Mouse (Mus musculus) heart, embryonic 15.5 days (tissue): ENCODE measurements around the gene Fbxo21. TPM values are rescaled to one million over a fixed set of nuclear protein-coding genes. Genes with fewer than 3 reads are reported as not detected.

Experiments
- ATAC-seq: fragments of 200-750 bp; cut with Nextera tagmentation; replicated peaks from 2 replicates; pipeline ENCODE4 v1.8.0; 2017; ENCODE audit warnings: low read depth, moderate TSS enrichment; ENCODE audit not compliant: insufficient number of reproducible peaks, insufficient read depth, low FRiP score
- H3K27ac ChIP-seq: fragments of 300-500 bp; sonication (generic); 2 replicates; pipeline ENCODE4 v1.5.1; 2015; ENCODE audit warnings: mild to moderate bottlenecking, inconsistent platforms
- H3K27me3 ChIP-seq: fragments of 300-500 bp; sonication (generic); 2 replicates; pipeline ENCODE4 v1.6.1; 2015; ENCODE audit warnings: inconsistent platforms
- H3K36me3 ChIP-seq: fragments of 300-500 bp; sonication (generic); 2 replicates; pipeline ENCODE4 v1.6.1; 2015; ENCODE audit warnings: mild to moderate bottlenecking, inconsistent platforms
- H3K4me1 ChIP-seq: fragments of 300-500 bp; sonication (generic); replicated peaks from 2 replicates; pipeline ENCODE4 v1.6.1; 2015; ENCODE audit warnings: inconsistent platforms
- H3K4me2 ChIP-seq: fragments of 300-500 bp; sonication (generic); 2 replicates; pipeline ENCODE4 v1.6.1; 2015; ENCODE audit warnings: inconsistent platforms, mild to moderate bottlenecking, moderate library complexity
- H3K4me3 ChIP-seq: fragments of 300-500 bp; sonication (generic); 2 replicates; pipeline ENCODE4 v1.5.1; 2015; ENCODE audit warnings: mild to moderate bottlenecking, inconsistent platforms
- H3K9ac ChIP-seq: fragments of 300-500 bp; sonication (generic); 2 replicates; pipeline ENCODE4 v1.6.1; 2015; ENCODE audit warnings: mild to moderate bottlenecking, inconsistent platforms
- H3K9me3 ChIP-seq: fragments of 300-500 bp; sonication (generic); replicated peaks from 2 replicates; pipeline ENCODE4 v1.6.1; 2016; ENCODE audit warnings: inconsistent platforms
- WGBS: fragments of 180-500 bp; shearing (Covaris S2); methylation state at CpG from one replicate; pipeline ENCODE4 v1.1.7; 2015; ENCODE audit warnings: mixed read lengths; 5-methylcytosine and 5-hydroxymethylcytosine counted together
- polyA plus RNA-seq: library from polyadenylated mRNA; unstranded; fragments of >200 nt; fragmentation: Nextera tagmentation; extraction: Ambion mirVana; gene quantifications from 2 replicates; pipeline ENCODE4 v1.2.1, GENCODE M21; 2015

Fbxo21 gene
- polyA plus RNA-seq, 1 experiment from 2014 or later, result 44.8 TPM

DNA sequence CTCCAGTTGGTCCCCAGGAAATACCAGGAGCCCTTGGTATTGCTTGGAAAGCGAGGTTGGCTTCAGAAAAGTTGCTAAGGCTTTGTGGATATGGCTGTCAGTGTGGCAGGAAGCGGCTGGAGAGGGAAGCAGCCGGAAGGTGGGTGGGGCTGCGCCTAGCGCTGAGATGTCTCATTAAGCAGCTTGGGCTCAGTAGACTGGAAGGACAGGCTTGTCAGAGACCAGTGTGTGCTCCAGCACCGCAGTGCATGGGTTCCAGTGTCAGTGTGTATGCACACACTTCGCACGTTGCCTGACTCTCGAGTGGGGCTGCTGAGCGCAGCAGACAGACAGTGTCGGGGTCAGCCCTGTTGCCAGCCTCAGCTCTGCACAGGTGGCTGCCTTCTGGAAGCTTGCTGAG, 23.1 kb downstream of the Fbxo21 start:
- H3K9ac ChIP-seq, result no peak overlapping the region
- H3K4me3 ChIP-seq, result no peak overlapping the region
- H3K4me2 ChIP-seq, result no peak overlapping the region
- H3K4me1 ChIP-seq, result peaks cover 11% of the 10 kb centered on the region
- ATAC-seq, result no peak
- H3K9me3 ChIP-seq, result no peaks in the 10 kb centered on the region
- peaks cover 91% of the 10 kb centered on the region for H3K36me3 ChIP-seq
- no peak overlapping the region for H3K27ac ChIP-seq
- 85% methylated on average over 11 of the region's 11 CpGs for WGBS
- no peaks in the 10 kb centered on the region for H3K27me3 ChIP-seq

DNA sequence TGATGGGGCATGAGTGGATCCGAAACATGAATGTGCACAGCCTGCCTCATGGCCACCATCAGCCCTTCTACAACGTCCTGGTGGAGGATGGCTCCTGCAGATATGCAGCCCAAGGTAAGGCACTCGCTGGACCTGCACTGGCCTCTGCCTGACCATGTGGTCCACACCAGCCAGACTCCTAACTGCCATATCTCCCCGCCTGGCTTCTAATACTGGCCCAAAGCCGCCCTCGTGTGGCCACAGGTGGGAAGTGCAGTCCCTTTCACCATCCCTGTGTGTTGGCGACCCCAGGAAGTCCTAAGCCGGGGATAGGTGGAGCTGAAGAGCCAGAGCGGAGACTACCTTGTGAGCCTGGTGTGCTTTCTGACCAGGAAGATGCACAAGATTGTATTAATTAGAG, 25.5 kb downstream of the Fbxo21 start:
- ATAC-seq, result no peak
- Histone ChIP-seq H3K27me3 (no peaks in the 10 kb centered on the region), H3K4me3 (no peak overlapping the region), H3K4me1 (peaks cover 10% of the 10 kb centered on the region), H3K9ac (no peak overlapping the region), H3K9me3 (no peaks in the 10 kb centered on the region), H3K36me3 (peaks cover 78% of the 10 kb centered on the region), H3K4me2 (no peak overlapping the region), H3K27ac (no peak overlapping the region)
- 35% methylated on average over 9 of the region's 9 CpGs for WGBS

DNA sequence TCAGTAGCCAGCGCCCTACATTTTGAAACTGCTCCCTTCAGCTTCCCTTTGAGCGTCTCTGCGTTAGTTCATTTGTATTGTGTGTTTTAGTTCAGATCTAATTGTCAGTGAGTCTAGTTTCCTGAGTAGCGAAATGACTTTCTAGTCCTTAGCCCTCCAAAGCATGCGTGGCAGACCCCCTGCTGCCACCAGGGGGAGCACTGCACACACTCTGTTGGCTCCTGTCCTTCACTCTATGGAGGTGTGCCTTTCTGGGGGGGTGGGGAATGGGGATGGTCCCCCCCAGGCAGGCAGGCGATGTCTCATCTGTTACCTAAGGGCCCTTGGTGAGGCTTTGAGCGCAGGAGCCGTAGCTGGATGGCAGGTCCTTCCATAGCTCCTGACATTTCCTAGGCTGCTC, 28.1 kb downstream of the Fbxo21 start:
- no peak overlapping the region for H3K4me2 ChIP-seq
- H3K27me3 ChIP-seq, result no peaks in the 10 kb centered on the region
- no peak overlapping the region for H3K9ac ChIP-seq
- H3K36me3 ChIP-seq, result peaks cover 70% of the 10 kb centered on the region
- no peaks in the 10 kb centered on the region; the same call in 1 of the 2 replicates for H3K4me1 ChIP-seq
- WGBS, result 80% methylated on average over 8 of the region's 8 CpGs
- H3K4me3 ChIP-seq, result no peak overlapping the region
- H3K27ac ChIP-seq, result no peak overlapping the region
- no peaks in the 10 kb centered on the region for H3K9me3 ChIP-seq
- ATAC-seq, result no peak

DNA sequence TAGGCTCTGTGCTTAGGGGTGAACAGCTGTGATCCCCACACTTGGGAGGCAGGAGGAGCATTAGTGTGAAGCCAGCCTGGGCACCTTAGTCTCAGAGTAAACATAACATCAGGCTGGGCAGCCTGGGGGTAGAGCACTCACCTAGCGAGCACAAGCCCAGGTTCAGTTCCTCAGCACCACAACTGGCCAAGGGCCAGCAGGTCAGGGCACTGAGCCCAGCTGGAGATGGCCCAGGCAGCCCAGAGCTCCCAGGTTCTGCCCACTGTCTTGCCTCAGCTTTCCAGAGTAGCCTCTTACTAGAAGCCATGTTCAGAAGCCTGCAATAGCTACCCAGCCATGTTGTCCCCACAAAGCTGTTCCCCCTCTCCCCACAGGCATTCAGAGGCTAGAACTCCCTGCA, 29.2 kb downstream of the Fbxo21 start:
- Histone ChIP-seq H3K9ac (no peak overlapping the region), H3K36me3 (peaks cover 60% of the 10 kb centered on the region), H3K9me3 (no peaks in the 10 kb centered on the region), H3K4me3 (no peak overlapping the region), H3K27me3 (no peaks in the 10 kb centered on the region), H3K27ac (no peak overlapping the region), H3K4me2 (no peak overlapping the region), H3K4me1 (no peaks in the 10 kb centered on the region; the same call in 1 of the 2 replicates)
- 89% methylated on average over 1 of the region's 1 CpGs for WGBS
- no peak for ATAC-seq

DNA sequence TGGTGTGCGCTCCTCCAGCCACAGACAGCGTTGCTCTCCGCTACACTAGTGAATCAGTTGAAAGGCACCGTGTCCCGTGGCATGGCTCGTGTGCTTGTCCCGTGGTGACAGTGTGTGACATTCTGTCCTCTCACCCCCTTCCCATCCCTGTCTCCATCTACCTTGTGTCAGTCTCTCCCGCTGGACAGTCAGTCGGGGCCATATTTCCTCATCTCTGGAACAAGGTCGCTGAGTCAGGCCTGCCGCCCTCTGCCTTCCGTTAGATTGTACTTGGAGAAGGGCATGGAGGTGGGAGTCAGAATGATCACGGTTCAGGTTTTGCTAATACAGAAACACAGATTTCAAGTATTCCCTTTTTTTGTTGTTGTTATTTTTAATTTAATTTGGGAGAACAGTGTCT, 31.8 kb downstream of the Fbxo21 start:
- H3K4me1 ChIP-seq, result peaks cover 2% of the 10 kb centered on the region; the same call in 1 of the 2 replicates
- no peak overlapping the region for H3K27ac ChIP-seq
- no peak overlapping the region for H3K4me2 ChIP-seq
- ATAC-seq, result no peak
- H3K36me3 ChIP-seq, result peaks cover 34% of the 10 kb centered on the region
- no peak overlapping the region for H3K9ac ChIP-seq
- no peak overlapping the region for H3K4me3 ChIP-seq
- H3K27me3 ChIP-seq, result no peaks in the 10 kb centered on the region
- no peaks in the 10 kb centered on the region for H3K9me3 ChIP-seq
- 86% methylated on average over 13 of the region's 13 CpGs for WGBS

DNA sequence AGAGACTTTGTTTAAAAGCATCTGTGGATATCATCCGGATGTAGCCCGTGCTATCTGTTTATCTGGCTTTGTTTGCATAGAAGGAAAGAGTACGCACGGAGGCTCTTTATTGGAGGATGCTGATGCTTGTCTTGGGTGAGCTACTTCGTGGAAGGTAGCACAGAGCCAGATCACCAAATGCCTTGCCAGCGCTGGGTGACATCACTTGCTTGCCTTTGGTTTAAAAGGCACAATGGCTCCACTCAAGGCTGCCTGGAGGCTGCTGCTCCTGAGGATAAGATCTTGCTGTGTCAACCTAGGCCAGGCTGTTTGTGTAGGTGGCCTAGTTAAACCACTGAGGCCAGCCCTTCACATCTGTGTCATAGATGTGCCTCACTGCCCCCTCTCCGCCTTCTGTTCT, 34.3 kb downstream of the Fbxo21 start:
- 81% methylated on average over 7 of the region's 7 CpGs for WGBS

DNA sequence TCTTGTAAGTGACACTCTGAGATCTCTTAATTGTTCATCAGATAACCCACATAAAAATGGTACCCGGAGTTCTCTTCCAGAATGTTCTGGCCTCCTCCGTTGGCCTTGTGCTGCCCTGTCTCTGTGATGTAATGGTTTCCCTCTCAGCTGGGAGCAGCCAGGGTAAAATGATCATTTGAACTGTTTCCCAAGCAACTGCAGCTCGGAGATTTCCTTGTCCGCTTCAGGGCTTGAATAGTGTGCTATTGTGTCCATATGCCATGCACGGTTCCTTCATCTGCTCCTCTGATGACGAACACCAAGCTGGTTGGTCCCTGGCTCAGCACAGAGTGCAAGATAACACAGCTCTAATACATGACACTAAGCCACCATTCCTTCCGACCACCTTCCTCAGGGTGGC, 35.3 kb downstream of the Fbxo21 start:
- Histone ChIP-seq H3K4me1 (peaks cover 10% of the 10 kb centered on the region), H3K36me3 (peaks cover 17% of the 10 kb centered on the region), H3K27ac (no peak overlapping the region), H3K9me3 (no peaks in the 10 kb centered on the region), H3K4me3 (no peak overlapping the region), H3K4me2 (no peak overlapping the region), H3K27me3 (0 out of 2 replicates have a peak, but pooled peaks cover 2% of the 10 kb centered on the region), H3K9ac (no peak overlapping the region)
- WGBS, result 69% methylated on average over 7 of the region's 7 CpGs
- ATAC-seq, result no peak

More for the DNA sequence above, 34.3 kb downstream of the Fbxo21 start:
- H3K9me3 ChIP-seq, result no peaks in the 10 kb centered on the region
- no peak overlapping the region for H3K4me3 ChIP-seq
- no peaks in the 10 kb centered on the region for H3K27me3 ChIP-seq
- H3K27ac ChIP-seq, result no peak overlapping the region
- peaks cover 10% of the 10 kb centered on the region for H3K4me1 ChIP-seq
- peaks cover 20% of the 10 kb centered on the region for H3K36me3 ChIP-seq
- no peak overlapping the region for H3K4me2 ChIP-seq
- no peak overlapping the region for H3K9ac ChIP-seq
- ATAC-seq, result no peak

DNA sequence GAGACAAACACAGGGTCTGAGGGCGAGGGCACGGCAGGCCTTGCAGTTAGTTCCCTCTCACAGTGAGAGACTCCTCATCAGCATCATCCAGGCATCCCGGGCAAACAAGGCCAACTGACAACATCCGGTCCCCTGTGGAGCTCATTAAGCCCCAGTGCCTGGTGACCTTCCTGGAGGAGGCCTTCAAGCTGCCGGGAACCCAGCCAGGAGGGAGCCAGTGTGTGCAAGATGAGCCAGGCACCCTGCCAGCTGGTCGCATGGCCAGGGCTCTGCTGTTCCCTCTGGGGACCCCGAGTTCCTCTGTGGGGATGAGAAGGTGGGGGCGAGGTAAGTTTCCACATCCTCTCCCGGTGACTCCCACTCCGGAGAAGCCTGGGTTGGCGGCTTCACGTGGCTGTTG, 38.5 kb downstream of the Fbxo21 start:
- no peak overlapping the region for H3K4me2 ChIP-seq
- no peak overlapping the region for H3K27ac ChIP-seq
- no peaks in the 10 kb centered on the region for H3K36me3 ChIP-seq
- peaks cover 10% of the 10 kb centered on the region for H3K4me1 ChIP-seq
- no peak overlapping the region for H3K9ac ChIP-seq
- no peak for ATAC-seq
- peaks cover 9% of the 10 kb centered on the region; the same call in 1 of the 2 replicates for H3K27me3 ChIP-seq
- H3K4me3 ChIP-seq, result no peak overlapping the region
- WGBS, result 20% methylated on average over 12 of the region's 12 CpGs
- H3K9me3 ChIP-seq, result no peaks in the 10 kb centered on the region

DNA sequence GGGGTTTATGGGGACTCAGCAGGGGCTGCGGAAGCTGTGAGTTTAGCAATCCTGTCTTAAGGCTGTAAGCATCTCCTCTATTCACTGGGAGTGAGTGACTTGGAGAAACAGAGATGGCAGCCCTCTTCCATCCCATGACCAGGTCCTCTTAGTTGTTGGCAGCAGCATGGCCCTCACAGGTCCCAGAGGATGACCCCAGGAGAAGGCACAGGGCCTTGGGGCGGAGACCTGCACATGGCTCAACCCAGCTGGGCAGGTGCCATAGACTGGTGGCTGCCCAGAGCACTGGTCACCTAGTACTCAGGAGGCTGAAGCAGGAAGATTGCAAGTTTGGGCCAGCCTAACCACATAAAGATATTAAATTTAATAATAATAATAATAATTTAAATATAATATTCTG, 39.1 kb downstream of the Fbxo21 start:
- ATAC-seq, result no peak
- no peaks in the 10 kb centered on the region for H3K9me3 ChIP-seq
- H3K9ac ChIP-seq, result no peak overlapping the region
- H3K4me3 ChIP-seq, result no peak overlapping the region
- H3K27me3 ChIP-seq, result peaks cover 9% of the 10 kb centered on the region; the same call in 1 of the 2 replicates
- no peaks in the 10 kb centered on the region for H3K36me3 ChIP-seq
- peaks cover 10% of the 10 kb centered on the region for H3K4me1 ChIP-seq
- H3K27ac ChIP-seq, result no peak overlapping the region
- WGBS, result 83% methylated on average over 2 of the region's 2 CpGs
- H3K4me2 ChIP-seq, result no peak overlapping the region

DNA sequence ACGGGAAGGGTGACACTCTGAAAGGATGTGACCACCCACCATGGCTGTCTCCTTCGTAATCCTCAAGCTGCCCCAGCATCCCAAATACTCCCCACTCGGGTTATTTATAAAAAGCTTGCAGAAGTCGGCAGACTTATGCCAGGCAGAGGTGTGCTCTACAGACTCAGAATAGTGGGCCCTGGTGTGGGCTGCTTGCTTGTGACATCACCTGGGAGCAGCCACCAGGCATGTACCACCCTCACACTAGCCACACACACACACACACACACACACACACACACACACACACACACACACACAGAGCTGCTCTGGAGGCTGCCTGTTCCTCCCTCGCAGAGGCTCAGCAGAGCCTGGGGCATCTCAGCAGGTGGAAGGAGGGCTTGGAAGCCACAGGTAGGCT, 41.0 kb downstream of the Fbxo21 start:
- no peak overlapping the region for H3K27ac ChIP-seq
- peaks cover 8% of the 10 kb centered on the region for H3K4me1 ChIP-seq
- no peaks in the 10 kb centered on the region for H3K9me3 ChIP-seq
- peaks cover 9% of the 10 kb centered on the region; the same call in 1 of the 2 replicates for H3K27me3 ChIP-seq
- no peak overlapping the region for H3K9ac ChIP-seq
- no peaks in the 10 kb centered on the region for H3K36me3 ChIP-seq
- 53% methylated on average over 5 of the region's 5 CpGs for WGBS
- ATAC-seq, result no peak
- H3K4me2 ChIP-seq, result no peak overlapping the region
- no peak overlapping the region for H3K4me3 ChIP-seq

DNA sequence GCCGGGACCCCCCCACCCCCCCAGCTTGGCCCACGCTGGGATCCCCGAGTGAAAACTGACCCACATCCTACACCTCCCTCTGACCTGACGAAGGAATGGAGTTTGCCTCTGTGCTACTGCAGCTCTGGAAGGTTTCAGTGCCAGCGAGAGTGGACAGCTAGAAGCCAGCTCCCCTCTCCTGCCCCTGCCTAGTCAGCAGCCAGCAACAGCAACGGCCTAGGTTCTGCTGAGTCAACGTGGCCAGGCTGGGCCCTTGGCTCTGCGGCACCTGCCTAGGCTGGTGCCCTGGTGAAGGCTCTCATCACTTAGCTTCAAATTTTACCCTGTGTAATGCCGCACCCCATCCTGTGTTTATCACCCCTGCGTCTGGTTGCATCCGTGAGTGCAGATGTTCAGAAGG, 43.4 kb downstream of the Fbxo21 start:
- H3K36me3 ChIP-seq, result no peaks in the 10 kb centered on the region
- no peak overlapping the region for H3K4me2 ChIP-seq
- H3K9ac ChIP-seq, result no peak overlapping the region
- no peak overlapping the region for H3K4me3 ChIP-seq
- H3K9me3 ChIP-seq, result no peaks in the 10 kb centered on the region
- H3K27me3 ChIP-seq, result peaks cover 9% of the 10 kb centered on the region; the same call in 1 of the 2 replicates
- 51% methylated on average over 11 of the region's 11 CpGs for WGBS
- ATAC-seq, result no peak
- peaks cover 7% of the 10 kb centered on the region for H3K4me1 ChIP-seq
- H3K27ac ChIP-seq, result no peak overlapping the region

DNA sequence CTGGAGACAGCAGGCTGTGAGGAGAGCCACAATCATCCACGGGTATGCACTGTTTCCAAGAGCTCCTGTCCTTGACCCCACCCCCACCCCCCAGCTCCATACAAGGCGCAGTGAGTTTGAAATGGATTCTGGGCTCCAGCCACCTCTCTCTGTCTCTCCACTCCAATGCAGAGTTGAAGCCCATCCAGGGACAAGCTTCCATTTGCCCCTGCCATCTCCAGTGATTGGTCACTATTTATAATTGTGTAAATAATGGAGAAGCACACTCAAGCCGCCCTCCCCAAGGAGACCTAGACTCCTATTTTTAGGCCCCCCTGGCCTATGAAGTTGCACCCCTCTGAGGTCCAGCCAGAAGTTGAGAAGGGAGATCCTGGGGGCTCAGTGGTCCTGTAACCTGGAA, 46.5 kb downstream of the Fbxo21 start:
- H3K9me3 ChIP-seq, result no peaks in the 10 kb centered on the region
- no peak for ATAC-seq
- H3K4me1 ChIP-seq, result peaks cover 26% of the 10 kb centered on the region
- H3K27me3 ChIP-seq, result peaks cover 34% of the 10 kb centered on the region
- H3K36me3 ChIP-seq, result no peaks in the 10 kb centered on the region
- no peak overlapping the region for H3K9ac ChIP-seq
- no peak overlapping the region for H3K4me3 ChIP-seq
- H3K27ac ChIP-seq, result no peak overlapping the region
- WGBS, result 37% methylated on average over 3 of the region's 3 CpGs
- H3K4me2 ChIP-seq, result no peak overlapping the region
